Mouse (Mus musculus): ENCODE data around the gene Rpl23a. TPM values are rescaled to one million over a fixed set of nuclear protein-coding genes. Genes with fewer than 3 reads are reported as not detected.

The Rpl23a gene
- polyA plus RNA-seq, 1 experiment from 2014 or later, result 1,297 TPM

DNA sequence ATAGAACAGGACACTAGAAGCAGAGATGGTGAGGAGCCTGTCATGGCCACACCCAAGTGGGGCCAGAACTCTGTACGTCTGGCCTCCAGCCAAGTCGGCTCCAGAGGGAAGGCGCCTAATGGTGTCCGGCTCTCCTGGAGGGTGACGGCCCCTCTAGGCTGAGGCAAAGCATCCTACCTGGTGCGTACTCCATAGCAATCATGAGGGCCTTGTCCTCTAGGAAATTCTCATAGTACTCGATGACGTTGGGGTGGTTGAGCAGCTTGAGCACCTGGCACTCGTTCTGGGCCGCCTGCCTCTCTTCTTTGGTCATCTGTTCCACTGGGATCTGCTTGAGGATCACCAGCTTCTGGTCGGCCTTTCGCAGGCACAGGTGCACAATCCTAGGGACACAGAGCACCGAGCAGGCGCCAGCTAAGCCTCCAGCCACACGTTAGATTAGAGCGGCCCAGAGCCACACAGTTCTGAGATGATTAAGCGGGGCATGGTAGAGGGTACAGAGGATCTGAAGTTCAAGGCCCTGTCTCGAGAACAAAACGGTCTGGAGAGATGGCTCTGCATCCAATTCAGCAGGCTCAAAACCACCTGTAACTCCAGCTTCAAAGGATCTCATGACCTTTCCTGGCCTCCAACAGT lies 10.5 kb downstream of the Rpl23a start:
- Histone ChIP-seq H3K4me2 (no peak overlapping the region), H3K9me3 (no peaks in the 10 kb centered on the region), H3K4me3 (no peak overlapping the region), H3K27me3 (no peaks in the 10 kb centered on the region), H3K27ac (no peak overlapping the region), H3K9ac (no peak overlapping the region), H3K36me3 (no peaks in the 10 kb centered on the region), H3K4me1 (peaks cover 22% of the 10 kb centered on the region)
- whole genome bisulfite sequencing, result 74% methylated on average over 19 of the region's 19 CpGs
- ATAC-seq (ENCODE audit: borderline replicate concordance, extremely low read depth, low FRiP score, low TSS enrichment), result no peak

DNA sequence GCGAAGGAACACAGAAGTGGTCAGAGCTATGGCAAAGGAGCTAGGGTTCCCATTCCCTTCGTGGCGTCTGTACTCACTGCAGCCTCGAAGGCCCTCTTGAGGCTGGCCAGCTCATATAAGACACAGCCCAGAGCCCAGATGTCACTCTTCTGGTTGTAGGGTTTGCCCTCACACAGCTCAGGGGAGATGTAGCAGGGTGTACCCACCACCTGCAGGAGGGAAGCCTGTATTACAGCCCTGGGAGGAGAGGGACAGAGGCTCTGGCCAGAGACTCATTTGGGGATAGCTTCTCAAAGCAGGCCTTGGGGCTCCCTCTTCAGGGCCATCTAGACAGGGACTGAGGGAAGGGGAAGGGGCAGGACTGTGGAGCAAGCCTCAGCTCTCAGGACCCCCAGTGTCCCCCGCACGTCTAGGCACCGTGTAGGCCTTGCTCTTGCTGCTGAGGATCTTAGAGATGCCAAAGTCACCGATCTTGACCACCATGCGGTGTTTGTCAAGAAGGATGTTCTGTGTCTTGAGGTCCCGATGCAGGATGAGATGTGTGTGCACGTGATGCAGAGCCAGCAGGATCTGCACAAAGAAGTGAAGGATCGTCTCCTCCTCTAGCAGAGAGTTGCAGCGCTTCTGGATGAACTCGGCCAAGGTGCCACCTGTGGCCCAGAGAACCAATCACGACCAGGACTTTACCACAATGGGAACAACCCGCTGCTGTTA lies 11.2 kb downstream of the Rpl23a start:
- Histone ChIP-seq H3K4me1 (peaks cover 18% of the 10 kb centered on the region), H3K4me2 (no peak overlapping the region), H3K36me3 (no peaks in the 10 kb centered on the region), H3K9me3 (no peaks in the 10 kb centered on the region), H3K4me3 (no peak overlapping the region), H3K9ac (no peak overlapping the region), H3K27me3 (no peaks in the 10 kb centered on the region), H3K27ac (no peak overlapping the region)
- 81% methylated on average over 16 of the region's 16 CpGs for WGBS
- ATAC-seq (ENCODE audit: borderline replicate concordance, extremely low read depth, low FRiP score, low TSS enrichment), result no peak

DNA sequence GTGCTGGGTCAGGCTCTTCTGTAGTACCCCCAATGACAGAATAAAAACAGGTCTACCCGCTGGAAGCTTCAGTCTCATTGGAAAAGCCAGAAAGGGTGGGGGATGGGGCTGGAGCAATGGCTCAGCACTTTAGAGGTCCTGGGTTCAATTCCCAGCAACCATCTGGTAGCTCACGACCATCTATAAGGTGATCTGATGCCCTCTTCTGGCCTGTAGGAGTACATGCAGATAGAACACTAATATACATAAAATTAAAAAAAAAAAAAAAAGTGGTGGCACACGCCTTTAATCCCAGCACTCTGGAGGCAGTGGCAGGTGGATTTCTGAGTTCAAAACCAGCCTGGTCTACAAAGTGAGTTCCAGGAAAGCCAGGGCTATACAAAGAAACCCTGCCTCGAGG lies 12.1 kb downstream of the Rpl23a start:
- 67% methylated on average over 4 of the region's 4 CpGs for WGBS
- no peak for ATAC-seq (ENCODE audit: borderline replicate concordance, extremely low read depth, low FRiP score, low TSS enrichment)
- H3K27ac ChIP-seq, result no peak overlapping the region
- peaks cover 20% of the 10 kb centered on the region for H3K4me1 ChIP-seq
- no peaks in the 10 kb centered on the region for H3K9me3 ChIP-seq
- no peaks in the 10 kb centered on the region for H3K27me3 ChIP-seq
- H3K36me3 ChIP-seq, result no peaks in the 10 kb centered on the region
- H3K4me2 ChIP-seq, result no peak overlapping the region
- no peak overlapping the region for H3K9ac ChIP-seq
- no peak overlapping the region for H3K4me3 ChIP-seq

DNA sequence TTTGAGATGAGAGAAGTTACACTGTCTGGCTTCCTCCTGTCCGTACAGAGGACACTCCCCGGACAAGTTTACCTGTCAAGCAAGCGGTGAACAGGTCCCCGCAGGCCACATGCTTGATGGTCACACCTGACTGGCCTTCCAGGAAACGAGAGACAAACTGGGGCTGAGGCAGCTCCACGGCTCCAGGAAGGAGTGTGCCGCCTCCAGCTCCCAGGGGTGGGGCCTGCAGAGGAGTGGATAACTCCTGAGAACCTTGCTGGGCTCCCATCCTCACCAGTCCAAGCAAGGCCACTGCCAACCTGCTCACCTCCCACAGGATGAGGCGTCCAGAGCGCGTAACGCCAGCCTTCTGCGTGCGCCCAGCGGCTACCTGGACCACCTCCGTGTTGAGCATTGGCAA lies 13.1 kb downstream of the Rpl23a start:
- Histone ChIP-seq H3K4me1 (peaks cover 21% of the 10 kb centered on the region), H3K27ac (no peak overlapping the region), H3K9me3 (no peaks in the 10 kb centered on the region), H3K9ac (no peak overlapping the region), H3K36me3 (no peaks in the 10 kb centered on the region), H3K27me3 (no peaks in the 10 kb centered on the region), H3K4me2 (no peak overlapping the region), H3K4me3 (no peak overlapping the region)
- 85% methylated on average over 15 of the region's 15 CpGs for WGBS
- no peak for ATAC-seq (ENCODE audit: borderline replicate concordance, extremely low read depth, low FRiP score, low TSS enrichment)

DNA sequence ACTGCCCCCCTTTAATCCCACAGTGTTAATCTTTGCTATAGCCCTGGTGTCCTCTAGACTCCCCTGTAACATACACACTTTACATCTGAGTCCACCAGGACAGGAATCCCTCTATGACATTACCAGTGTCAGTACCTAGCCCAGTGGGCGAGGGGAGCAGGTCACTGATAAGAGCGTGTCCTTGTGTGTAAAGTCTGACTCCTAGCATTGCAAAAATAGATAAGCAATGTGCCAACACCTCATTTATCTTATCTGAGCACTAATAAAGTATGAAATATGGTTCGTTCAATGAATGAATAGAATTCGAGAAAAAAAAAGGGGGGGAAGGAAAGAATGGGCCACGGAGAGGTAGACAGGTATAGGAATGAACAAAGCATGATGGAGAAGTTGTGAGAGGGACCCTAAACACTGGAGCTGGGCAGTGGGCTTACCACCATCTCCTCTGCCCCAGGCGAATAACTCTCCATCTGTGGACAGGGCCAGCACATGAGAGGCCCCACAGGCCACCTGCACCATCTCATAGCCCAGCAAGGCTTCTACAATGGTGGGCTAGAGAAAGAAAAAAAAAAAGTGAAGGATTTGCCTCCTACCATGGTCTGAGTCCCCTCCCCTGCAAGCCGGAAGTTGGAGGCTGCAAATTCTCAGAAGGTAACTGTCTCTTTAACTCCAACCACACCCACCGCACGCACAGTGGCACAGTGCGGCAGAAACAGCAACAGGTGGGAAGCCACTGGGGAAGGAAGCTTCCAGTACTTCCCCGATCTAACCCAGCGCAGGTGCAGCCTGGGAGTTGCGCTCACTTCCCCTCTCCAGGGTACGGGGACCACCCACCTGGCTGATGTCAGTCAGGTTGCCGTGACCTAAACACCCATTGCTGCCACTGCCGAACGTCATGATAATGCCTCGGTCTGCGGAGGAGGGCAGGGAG lies 14.6 kb downstream of the Rpl23a start:
- Histone ChIP-seq H3K27ac (no peak overlapping the region), H3K4me1 (peaks cover 12% of the 10 kb centered on the region), H3K27me3 (no peaks in the 10 kb centered on the region), H3K4me3 (no peak overlapping the region), H3K9ac (no peak overlapping the region), H3K4me2 (no peak overlapping the region), H3K36me3 (no peaks in the 10 kb centered on the region), H3K9me3 (no peaks in the 10 kb centered on the region)
- 48% methylated on average over 19 of the region's 19 CpGs for WGBS
- no peak for ATAC-seq (ENCODE audit: borderline replicate concordance, extremely low read depth, low FRiP score, low TSS enrichment)

DNA sequence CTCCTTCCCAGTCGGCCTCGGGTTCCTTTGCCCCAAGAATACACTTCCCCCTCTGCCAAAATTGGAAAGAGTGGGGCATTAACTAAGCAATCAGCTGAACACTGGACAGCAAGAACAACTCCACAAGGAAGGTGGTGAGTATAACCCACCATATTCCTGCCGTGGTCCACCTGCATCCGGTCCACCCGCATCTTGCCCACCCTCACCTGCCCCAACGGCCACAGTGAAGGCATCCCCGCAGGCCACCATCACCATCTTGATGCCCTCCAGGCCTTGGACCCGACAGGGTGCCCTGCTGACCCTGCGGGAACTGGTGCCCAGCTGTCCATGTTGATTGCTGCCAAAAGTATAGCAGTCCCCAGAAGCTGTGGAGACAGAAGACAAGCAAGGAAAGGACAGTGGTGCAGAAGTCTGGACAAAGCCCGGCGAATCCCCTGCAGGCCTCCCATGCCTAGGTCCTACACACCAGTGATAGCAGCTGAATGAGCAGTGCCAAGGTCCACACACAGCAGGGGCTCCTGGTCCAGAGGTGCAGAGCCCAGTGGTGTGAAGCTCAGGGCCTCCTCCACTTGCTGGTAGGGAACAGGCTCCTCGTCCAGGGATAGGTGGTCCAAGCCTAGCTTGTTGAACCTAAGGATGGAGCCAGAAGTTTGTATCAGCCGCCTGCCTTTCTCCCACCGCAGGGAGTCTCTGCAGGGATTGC lies 16.0 kb downstream of the Rpl23a start:
- no peaks in the 10 kb centered on the region for H3K27me3 ChIP-seq
- no peak for ATAC-seq (ENCODE audit: borderline replicate concordance, extremely low read depth, low FRiP score, low TSS enrichment)
- H3K4me1 ChIP-seq, result peaks cover 26% of the 10 kb centered on the region
- no peak overlapping the region for H3K27ac ChIP-seq
- no peak overlapping the region for H3K4me2 ChIP-seq
- WGBS, result 88% methylated on average over 14 of the region's 14 CpGs
- H3K9ac ChIP-seq, result no peak overlapping the region
- H3K4me3 ChIP-seq, result no peak overlapping the region
- H3K9me3 ChIP-seq, result no peaks in the 10 kb centered on the region
- no peaks in the 10 kb centered on the region for H3K36me3 ChIP-seq

DNA sequence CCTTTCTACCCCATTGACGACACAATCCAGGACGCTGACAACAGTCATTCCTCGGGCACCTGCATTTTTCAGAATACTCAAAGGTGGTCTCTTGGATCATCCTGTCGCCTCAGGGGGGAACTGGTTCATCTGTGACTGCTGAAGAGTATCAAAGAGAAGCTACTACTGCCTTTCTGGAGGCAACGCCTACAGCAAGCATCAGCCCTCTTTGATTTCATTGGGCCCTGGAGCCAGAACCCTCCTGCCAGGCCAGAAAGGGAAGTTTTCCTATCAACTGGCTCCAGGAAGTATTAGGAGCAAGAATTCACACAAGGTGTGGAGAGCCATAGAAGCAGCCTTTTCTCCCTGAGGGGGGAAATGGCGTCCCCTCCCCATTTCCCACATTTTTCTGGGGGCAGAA lies 16.7 kb downstream of the Rpl23a start:
- no peak for ATAC-seq (ENCODE audit: borderline replicate concordance, extremely low read depth, low FRiP score, low TSS enrichment)
- Histone ChIP-seq H3K27ac (peak overlapping the region; percentile 98), H3K4me1 (peaks cover 33% of the 10 kb centered on the region), H3K9me3 (no peaks in the 10 kb centered on the region), H3K4me3 (no peak overlapping the region), H3K27me3 (no peaks in the 10 kb centered on the region), H3K36me3 (peaks cover 5% of the 10 kb centered on the region; the same call in 1 of the 2 replicates), H3K4me2 (no peak overlapping the region), H3K9ac (no peak overlapping the region)
- 68% methylated on average over 6 of the region's 6 CpGs for WGBS

DNA sequence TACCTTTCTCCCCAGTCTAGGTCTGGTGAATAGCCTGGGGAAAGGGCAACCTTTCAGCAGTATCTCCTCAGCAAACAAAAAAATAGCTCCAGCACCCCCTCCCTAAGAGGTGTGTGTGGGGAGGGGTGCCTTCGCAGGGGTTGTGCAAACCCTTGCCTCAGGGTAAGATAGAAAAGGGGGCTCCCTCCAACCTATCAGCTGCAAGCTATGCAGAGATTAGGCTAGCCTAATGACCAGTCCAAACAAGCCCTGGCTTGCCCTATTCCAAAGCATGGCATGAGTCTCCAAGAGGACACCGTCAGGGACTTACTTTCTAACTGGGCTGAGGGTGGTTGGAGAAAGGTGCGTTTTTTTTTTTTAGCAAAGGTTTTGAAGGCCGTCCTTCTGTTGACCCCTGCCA lies 17.2 kb downstream of the Rpl23a start:
- WGBS, result 34% methylated on average over 4 of the region's 4 CpGs
- no peak for ATAC-seq (ENCODE audit: borderline replicate concordance, extremely low read depth, low FRiP score, low TSS enrichment)
- Histone ChIP-seq H3K4me1 (peaks cover 37% of the 10 kb centered on the region), H3K4me3 (peak overlapping the region; percentile 81), H3K27ac (peak overlapping the region; percentile 98), H3K4me2 (peak overlapping the region; percentile 76), H3K9ac (peak overlapping the region; percentile 98), H3K27me3 (no peaks in the 10 kb centered on the region), H3K36me3 (peaks cover 8% of the 10 kb centered on the region; the same call in 1 of the 2 replicates), H3K9me3 (no peaks in the 10 kb centered on the region)

DNA sequence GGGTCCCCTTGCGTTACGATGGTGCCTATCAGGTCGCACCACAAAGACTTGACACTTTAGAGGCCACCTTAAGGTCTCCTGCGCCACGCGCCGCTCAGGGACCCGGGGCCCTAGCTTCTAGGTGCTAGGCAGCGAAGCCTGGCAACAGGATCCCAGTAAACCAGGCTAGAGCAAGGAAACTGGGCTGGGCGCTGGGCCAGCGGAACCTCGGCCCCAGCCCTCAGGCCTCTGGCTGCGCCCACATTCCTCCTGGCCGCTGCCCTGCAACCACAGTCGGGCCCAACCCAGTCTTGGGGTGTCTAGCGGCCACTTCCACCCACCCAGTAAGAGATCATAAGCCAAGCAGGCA lies 17.6 kb downstream of the Rpl23a start:
- H3K4me2 ChIP-seq, result peak overlapping the region; percentile 76
- H3K4me1 ChIP-seq, result peaks cover 41% of the 10 kb centered on the region
- no peaks in the 10 kb centered on the region for H3K9me3 ChIP-seq
- H3K4me3 ChIP-seq, result peak overlapping the region; percentile 81
- H3K27ac ChIP-seq, result peak overlapping the region; percentile 98
- peak overlapping the region; percentile 98 for H3K9ac ChIP-seq
- under 1% methylated on average over 16 of the region's 16 CpGs for WGBS
- peak; percentile 28 for ATAC-seq (ENCODE audit: borderline replicate concordance, extremely low read depth, low FRiP score, low TSS enrichment)
- H3K27me3 ChIP-seq, result no peaks in the 10 kb centered on the region
- peaks cover 12% of the 10 kb centered on the region; the same call in 1 of the 2 replicates for H3K36me3 ChIP-seq

DNA sequence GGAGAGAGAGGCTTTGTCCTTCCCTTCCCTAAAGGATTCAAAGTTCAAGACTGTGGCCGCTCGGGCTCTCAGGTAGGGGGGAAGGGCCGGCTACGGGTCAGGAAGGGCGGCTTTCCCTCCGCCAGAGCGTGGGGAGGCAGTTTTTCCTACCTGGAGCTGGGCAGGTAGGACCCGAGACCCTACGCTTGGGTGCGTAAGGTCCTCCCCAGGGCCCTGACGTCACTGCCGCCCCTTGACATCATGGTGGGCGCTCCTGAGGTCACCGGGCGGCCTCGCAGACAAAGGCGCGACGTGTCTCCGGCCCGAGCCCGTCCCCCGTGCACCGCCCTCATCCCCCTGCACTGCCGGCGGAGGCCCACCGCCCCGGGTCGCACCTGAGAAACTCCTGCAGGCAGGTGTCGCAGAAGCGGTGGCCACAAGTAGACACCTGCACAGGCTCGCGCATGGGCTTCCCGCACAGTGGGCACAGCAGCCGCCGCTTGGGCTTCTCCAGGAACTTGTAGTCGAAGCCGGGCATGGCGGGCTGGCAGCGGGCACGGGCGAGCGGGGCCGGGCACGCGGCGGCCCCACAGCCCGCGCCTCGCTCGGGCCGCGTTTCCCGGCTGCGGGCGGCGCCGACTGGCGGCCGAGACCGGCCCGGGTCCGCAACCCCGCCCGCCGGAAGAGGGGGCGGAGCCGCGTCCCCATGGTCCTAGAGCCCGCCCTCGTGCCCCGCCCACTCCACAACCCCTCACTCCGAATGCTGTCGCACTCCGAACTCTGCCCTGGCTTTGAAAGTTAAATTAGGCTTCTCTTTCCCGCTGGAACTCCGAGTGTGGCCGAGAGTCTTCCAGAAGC lies 18.2 kb downstream of the Rpl23a start, which contains the start of gene Traf4:
TSS of gene Traf4 (minus strand) at position 666 of the 837 bp plus-strand sequence.
- Histone ChIP-seq H3K36me3 (peaks cover 18% of the 10 kb centered on the region), H3K4me1 (peaks cover 47% of the 10 kb centered on the region), H3K9me3 (no peaks in the 10 kb centered on the region), H3K27ac (peak within 1 kb of the TSS; percentile 98), H3K9ac (peak within 1 kb of the TSS; percentile 98), H3K27me3 (no peaks in the 10 kb centered on the region), H3K4me3 (peak within 1 kb of the TSS; percentile 81), H3K4me2 (peak within 1 kb of the TSS; percentile 76)
- under 1% methylated on average over 78 of the region's 78 CpGs for WGBS
- peak; percentile 82 for ATAC-seq (ENCODE audit: borderline replicate concordance, extremely low read depth, low FRiP score, low TSS enrichment)

DNA sequence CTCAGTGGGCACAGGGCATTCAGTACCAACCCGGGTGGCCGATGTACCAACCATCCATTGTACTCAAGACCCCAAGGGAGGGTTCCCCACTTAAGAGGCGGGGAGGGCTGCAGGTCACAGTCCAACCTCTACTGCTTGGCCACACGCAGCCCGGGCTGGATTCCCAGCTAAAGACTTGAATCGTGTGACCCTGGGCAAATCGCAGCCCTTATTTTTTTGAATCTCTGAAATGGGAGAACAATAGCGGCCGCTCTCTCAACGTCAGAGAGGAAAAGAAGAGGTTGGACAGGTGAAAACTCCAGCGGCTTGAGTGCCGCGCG lies 18.8 kb downstream of the Rpl23a start:
- peak overlapping the region; percentile 81 for H3K4me3 ChIP-seq
- H3K27ac ChIP-seq, result peak overlapping the region; percentile 98
- WGBS, result under 1% methylated on average over 14 of the region's 14 CpGs
- peaks cover 53% of the 10 kb centered on the region for H3K4me1 ChIP-seq
- no peaks in the 10 kb centered on the region for H3K9me3 ChIP-seq
- H3K4me2 ChIP-seq, result peak overlapping the region; percentile 76
- no peaks in the 10 kb centered on the region for H3K27me3 ChIP-seq
- peak overlapping the region; percentile 98 for H3K9ac ChIP-seq
- peaks cover 24% of the 10 kb centered on the region for H3K36me3 ChIP-seq
- ATAC-seq (ENCODE audit: borderline replicate concordance, extremely low read depth, low FRiP score, low TSS enrichment), result no peak

Data from lung, embryonic 15.5 days (tissue).